Mouse (Mus musculus): Measurements from ENCODE around the gene Tmcc3.

- TF ChIP-seq CTCF (conservative IDR thresholded peaks at IDR 0.05 in 1 of 2, IDR thresholded peaks at IDR 0.05 in 1 of 2; ENCODE audit: low read depth in 2 of 2, low read length in 2 of 2) (no peak), EP300 (IDR thresholded peaks at IDR 0.05; ENCODE audit: low read length) (no peak), BHLHE40 (IDR thresholded peaks at IDR 0.05; ENCODE audit: low read depth, low read length) (no peak), ETS1 (conservative IDR thresholded peaks at IDR 0.05; ENCODE audit: low read depth, low read length) (no peak), CHD2 (IDR thresholded peaks at IDR 0.05; ENCODE audit: low read length) (no peak), POLR2A (IDR thresholded peaks at IDR 0.05; ENCODE audit: low read depth, low read length) (no peak), IRF4 (IDR thresholded peaks at IDR 0.05; ENCODE audit: low read depth, low read length) (no peak), MYC (IDR thresholded peaks at IDR 0.05; ENCODE audit: low read depth, low read length) (no peak), USF1 (IDR thresholded peaks at IDR 0.05; ENCODE audit: low read depth, low read length) (no peak), TBP (conservative IDR thresholded peaks at IDR 0.05; ENCODE audit: low read depth, low read length) (no peak), ZMIZ1 (IDR thresholded peaks at IDR 0.05; ENCODE audit: low read depth, low read length) (no peak), NRF1 (IDR thresholded peaks at IDR 0.05; ENCODE audit: low read depth, low read length) (no peak)
Measured at GRCm38 (mm10) chr10:94406821-94407220, 95.1 kb downstream of the Tmcc3 start.
